Mouse (Mus musculus) liver, embryonic 15.5 days (tissue): ENCODE measurements around the gene Tjap1. TPM values are rescaled to one million over a fixed set of nuclear protein-coding genes. Genes with fewer than 3 reads are reported as not detected.

Source experiments
- ATAC-seq: fragments of 200-750 bp; cut with Nextera tagmentation; 2 replicates; pipeline ENCODE4 v1.8.0; 2017; ENCODE audit warnings: moderate number of reproducible peaks, mild to moderate bottlenecking, moderate library complexity; ENCODE audit not compliant: insufficient read depth
- H3K27ac ChIP-seq: fragments of 300-500 bp; sonication (generic); replicated peaks from 2 replicates; pipeline ENCODE4 v1.5.1; 2015; ENCODE audit warnings: mild to moderate bottlenecking, inconsistent platforms
- H3K27me3 ChIP-seq: fragments of 300-500 bp; sonication (generic); 2 replicates; pipeline ENCODE4 v1.6.1; 2015; ENCODE audit warnings: mild to moderate bottlenecking, inconsistent platforms
- H3K36me3 ChIP-seq: fragments of 300-500 bp; sonication (generic); replicated peaks from 2 replicates; pipeline ENCODE4 v1.6.1; 2015; ENCODE audit warnings: moderate library complexity, mild to moderate bottlenecking, inconsistent platforms
- H3K4me1 ChIP-seq: fragments of 300-500 bp; sonication (generic); replicated peaks from 2 replicates; pipeline ENCODE4 v1.6.1; 2015; ENCODE audit warnings: inconsistent platforms
- H3K4me2 ChIP-seq: fragments of 300-500 bp; sonication (generic); 2 replicates; pipeline ENCODE4 v1.6.1; 2015; ENCODE audit warnings: moderate library complexity, mild to moderate bottlenecking, inconsistent platforms
- H3K4me3 ChIP-seq: fragments of 300-500 bp; sonication (generic); replicated peaks from 2 replicates; pipeline ENCODE4 v1.5.1; 2015; ENCODE audit warnings: mild to moderate bottlenecking, inconsistent platforms
- H3K9ac ChIP-seq: fragments of 300-500 bp; sonication (generic); 2 replicates; pipeline ENCODE4 v1.6.1; 2015; ENCODE audit warnings: moderate library complexity, mild to moderate bottlenecking, inconsistent platforms
- H3K9me3 ChIP-seq: fragments of 300-500 bp; sonication (generic); replicated peaks from 2 replicates; pipeline ENCODE4 v1.6.1; 2016; ENCODE audit warnings: inconsistent platforms
- WGBS: fragments of 180-500 bp; shearing (Covaris S2); methylation state at CpG from one replicate; pipeline ENCODE4 v1.1.7; 2015; ENCODE audit warnings: mixed read lengths; ENCODE audit not compliant: insufficient replicate concordance; 5-methylcytosine and 5-hydroxymethylcytosine counted together
- polyA plus RNA-seq: library from polyadenylated mRNA; unstranded; fragments of >200 nt; fragmentation: Nextera tagmentation; extraction: Ambion mirVana; gene quantifications from 2 replicates; pipeline ENCODE4 v1.2.1, GENCODE M21; 2015

Gene Tjap1
- polyA plus RNA-seq, 1 experiment from 2014 or later: 9.8 TPM

GRCm38 (mm10) chr17:46278011-46278765 is 4.6 kb downstream of the Tjap1 start:
- Histone ChIP-seq H3K36me3 (peaks cover 45% of the 10 kb centered on the region), H3K4me2 (no peak overlapping the region), H3K9ac (no peak overlapping the region), H3K9me3 (no peaks in the 10 kb centered on the region), H3K27me3 (no peaks in the 10 kb centered on the region), H3K4me3 (no peak overlapping the region), H3K27ac (no peak overlapping the region), H3K4me1 (peaks cover 20% of the 10 kb centered on the region)
- 90% methylated on average over 12 of the region's 12 CpGs for WGBS
- ATAC-seq: no peak

- Histone ChIP-seq H3K9me3 (no peaks in the 10 kb centered on the region), H3K27ac (no peak overlapping the region), H3K4me3 (no peak overlapping the region), H3K4me1 (peaks cover 17% of the 10 kb centered on the region), H3K9ac (no peak overlapping the region), H3K4me2 (no peak overlapping the region), H3K36me3 (peaks cover 45% of the 10 kb centered on the region), H3K27me3 (no peaks in the 10 kb centered on the region)
- WGBS: 74% methylated on average over 4 of the region's 4 CpGs
- ATAC-seq: no peak
Measured at GRCm38 (mm10) chr17:46277586-46277985, 5.2 kb downstream of the Tjap1 start.

DNA sequence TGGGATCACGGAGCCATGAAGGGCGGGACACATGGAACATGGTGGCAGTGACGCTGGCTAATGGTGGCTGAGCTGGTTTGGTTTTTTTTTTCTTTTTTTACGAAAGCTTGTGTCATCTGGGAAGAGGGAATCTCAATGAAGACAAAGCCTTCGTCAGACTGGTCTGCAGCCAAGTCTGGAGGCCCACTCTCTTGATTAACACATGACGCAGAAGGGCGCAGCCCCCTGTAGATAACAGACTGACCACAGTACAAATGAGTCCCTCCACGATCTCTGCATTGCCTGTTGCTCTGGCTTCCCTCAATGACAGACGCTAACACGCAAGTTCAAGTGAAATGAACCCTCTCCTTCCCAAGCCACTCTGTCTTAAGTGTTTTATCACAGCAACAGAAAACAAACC is 7.3 kb downstream of the Tjap1 start:
- WGBS: 63% methylated on average over 10 of the region's 10 CpGs
- no peak overlapping the region for H3K4me2 ChIP-seq
- no peaks in the 10 kb centered on the region for H3K9me3 ChIP-seq
- no peaks in the 10 kb centered on the region for H3K27me3 ChIP-seq
- H3K27ac ChIP-seq: no peak overlapping the region
- H3K4me1 ChIP-seq: peaks cover 3% of the 10 kb centered on the region; the same call in 1 of the 2 replicates
- ATAC-seq: no peak
- no peak overlapping the region for H3K9ac ChIP-seq
- peaks cover 57% of the 10 kb centered on the region for H3K36me3 ChIP-seq
- H3K4me3 ChIP-seq: no peak overlapping the region

DNA sequence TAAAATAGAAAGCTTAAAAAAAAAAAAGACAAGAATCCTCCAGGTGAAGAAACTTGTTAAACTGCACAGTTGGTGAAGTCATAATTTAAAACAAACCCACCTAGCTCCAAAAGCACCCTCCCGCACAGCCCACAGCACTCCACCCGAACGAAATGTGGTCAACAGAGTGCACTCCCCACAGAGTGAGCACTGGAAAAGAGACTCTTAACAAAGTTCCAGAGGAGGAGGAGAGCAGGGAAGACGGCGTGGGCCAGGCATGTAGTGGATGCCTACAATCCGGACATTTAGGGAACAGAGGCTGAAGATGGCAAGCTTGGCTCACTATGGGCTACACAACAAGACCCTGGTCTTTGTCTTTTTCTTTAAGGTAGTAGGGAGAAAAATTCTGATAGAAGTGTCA is 7.8 kb downstream of the Tjap1 start:
- H3K27ac ChIP-seq: no peak overlapping the region
- WGBS: 74% methylated on average over 6 of the region's 6 CpGs
- no peak overlapping the region for H3K4me3 ChIP-seq
- H3K36me3 ChIP-seq: peaks cover 55% of the 10 kb centered on the region
- H3K4me1 ChIP-seq: peaks cover 3% of the 10 kb centered on the region; the same call in 1 of the 2 replicates
- no peak overlapping the region for H3K4me2 ChIP-seq
- no peak overlapping the region for H3K9ac ChIP-seq
- H3K27me3 ChIP-seq: no peaks in the 10 kb centered on the region
- H3K9me3 ChIP-seq: no peaks in the 10 kb centered on the region
- ATAC-seq: no peak

DNA sequence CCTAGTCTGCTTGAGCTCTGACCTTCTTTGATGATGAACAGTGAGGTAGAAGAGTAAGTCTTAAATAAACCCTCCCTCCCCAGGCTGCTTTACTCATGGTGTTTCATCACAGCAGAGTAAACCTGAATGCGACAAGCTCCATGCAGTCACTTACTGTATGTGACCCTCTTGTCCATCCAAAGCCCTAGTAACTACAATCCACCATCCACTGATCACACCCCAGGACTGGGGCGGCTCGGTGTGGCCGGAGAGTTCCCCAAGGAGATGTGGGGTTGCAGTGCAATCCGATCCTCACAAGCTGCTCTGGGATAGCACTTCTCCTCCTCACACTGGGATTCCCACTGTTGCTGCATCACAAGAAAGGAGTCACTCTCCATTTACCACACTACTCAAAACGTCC is 8.4 kb downstream of the Tjap1 start:
- H3K4me1 ChIP-seq: 0 out of 2 replicates have a peak, but pooled peaks cover 3% of the 10 kb centered on the region
- no peaks in the 10 kb centered on the region for H3K27me3 ChIP-seq
- H3K27ac ChIP-seq: no peak overlapping the region
- no peak for ATAC-seq
- no peak overlapping the region for H3K9ac ChIP-seq
- H3K4me2 ChIP-seq: no peak overlapping the region
- no peak overlapping the region for H3K4me3 ChIP-seq
- no peaks in the 10 kb centered on the region for H3K9me3 ChIP-seq
- WGBS: 82% methylated on average over 6 of the region's 6 CpGs
- H3K36me3 ChIP-seq: peaks cover 50% of the 10 kb centered on the region

- no peak for ATAC-seq
- H3K27me3 ChIP-seq: no peaks in the 10 kb centered on the region
- no peak overlapping the region for H3K27ac ChIP-seq
- no peak overlapping the region for H3K4me3 ChIP-seq
- H3K36me3 ChIP-seq: peaks cover 43% of the 10 kb centered on the region
- no peak overlapping the region for H3K9ac ChIP-seq
- H3K4me2 ChIP-seq: no peak overlapping the region
- WGBS: 77% methylated on average over 1 of the region's 1 CpGs
- 0 out of 2 replicates have a peak, but pooled peaks cover 3% of the 10 kb centered on the region for H3K4me1 ChIP-seq
- no peaks in the 10 kb centered on the region for H3K9me3 ChIP-seq
Measured at GRCm38 (mm10) chr17:46273803-46274236, 9.0 kb downstream of the Tjap1 start.

GRCm38 (mm10) chr17:46272675-46273074 is 10.2 kb downstream of the Tjap1 start:
- H3K27ac ChIP-seq: no peak overlapping the region
- no peak overlapping the region for H3K9ac ChIP-seq
- no peaks in the 10 kb centered on the region for H3K9me3 ChIP-seq
- H3K4me2 ChIP-seq: no peak overlapping the region
- 0 out of 2 replicates have a peak, but pooled peaks cover 3% of the 10 kb centered on the region for H3K4me1 ChIP-seq
- no peak for ATAC-seq
- WGBS: 75% methylated on average over 5 of the region's 5 CpGs
- H3K27me3 ChIP-seq: no peaks in the 10 kb centered on the region
- peaks cover 38% of the 10 kb centered on the region for H3K36me3 ChIP-seq
- no peak overlapping the region for H3K4me3 ChIP-seq

- WGBS: 79% methylated on average over 2 of the region's 2 CpGs
- H3K36me3 ChIP-seq: peaks cover 34% of the 10 kb centered on the region
- no peaks in the 10 kb centered on the region for H3K27me3 ChIP-seq
- H3K9me3 ChIP-seq: no peaks in the 10 kb centered on the region
- ATAC-seq: no peak
- no peak overlapping the region for H3K9ac ChIP-seq
- no peak overlapping the region for H3K27ac ChIP-seq
- H3K4me1 ChIP-seq: 0 out of 2 replicates have a peak, but pooled peaks cover 3% of the 10 kb centered on the region
- no peak overlapping the region for H3K4me2 ChIP-seq
- no peak overlapping the region for H3K4me3 ChIP-seq
Measured at GRCm38 (mm10) chr17:46272058-46272457, 10.8 kb downstream of the Tjap1 start.

- H3K4me2 ChIP-seq: no peak overlapping the region
- no peak overlapping the region for H3K9ac ChIP-seq
- 81% methylated on average over 19 of the region's 19 CpGs for WGBS
- no peaks in the 10 kb centered on the region for H3K27me3 ChIP-seq
- H3K9me3 ChIP-seq: no peaks in the 10 kb centered on the region
- H3K4me1 ChIP-seq: peaks cover 8% of the 10 kb centered on the region; the same call in 1 of the 2 replicates
- H3K27ac ChIP-seq: no peak overlapping the region
- H3K4me3 ChIP-seq: no peak overlapping the region
- peaks cover 33% of the 10 kb centered on the region for H3K36me3 ChIP-seq
- ATAC-seq: no peak
Measured at GRCm38 (mm10) chr17:46269771-46270534, 12.9 kb downstream of the Tjap1 start.

- H3K36me3 ChIP-seq: peaks cover 48% of the 10 kb centered on the region
- no peak overlapping the region for H3K27ac ChIP-seq
- no peak overlapping the region for H3K9ac ChIP-seq
- H3K4me1 ChIP-seq: peaks cover 8% of the 10 kb centered on the region; the same call in 1 of the 2 replicates
- H3K9me3 ChIP-seq: no peaks in the 10 kb centered on the region
- H3K27me3 ChIP-seq: no peaks in the 10 kb centered on the region
- H3K4me2 ChIP-seq: no peak overlapping the region
- H3K4me3 ChIP-seq: no peak overlapping the region
- WGBS: 75% methylated on average over 10 of the region's 10 CpGs
- no peak for ATAC-seq
Measured at GRCm38 (mm10) chr17:46268026-46268720, 14.7 kb downstream of the Tjap1 start.

- Histone ChIP-seq H3K27ac (no peak overlapping the region), H3K4me1 (peaks cover 8% of the 10 kb centered on the region; the same call in 1 of the 2 replicates), H3K36me3 (peaks cover 54% of the 10 kb centered on the region), H3K4me2 (no peak overlapping the region), H3K9ac (no peak overlapping the region), H3K4me3 (no peak overlapping the region), H3K27me3 (no peaks in the 10 kb centered on the region), H3K9me3 (no peaks in the 10 kb centered on the region)
- WGBS: 81% methylated on average over 7 of the region's 7 CpGs
- no peak for ATAC-seq
Measured at GRCm38 (mm10) chr17:46267511-46267910, 15.3 kb downstream of the Tjap1 start.
